9 mouse cellular contexts compared by ENCODE assay signal in genomic region chr1:74951556-74952210, GRCm38 (mm10). TPM values are rescaled to one million over a fixed set of nuclear protein-coding genes. Genes with fewer than 3 reads are reported as not detected.
DNase-seq lines count a peak whose midpoint lies in the region; ATAC-seq and TF ChIP-seq lines count a peak whose summit lies in the region.
"Had no signal": no experiment of that assay in that cellular context is flagged by ENCODE, and none has a peak within 500 bp of the region (broad histone marks: within the 10 kb centered on the region; RNA-seq: fewer than 3 reads in every experiment).

Gene Ihh (minus strand): TSS chr1:74951672.

- H3K27ac ChIP-seq in heart, embryonic 12.5 days (ENCODE audit: poor library complexity, severe bottlenecking): no peak within 1 kb of the TSS
- no peak within 1 kb of the TSS for H3K27ac ChIP-seq in forebrain, postnatal 0 days (ENCODE audit: low read depth, low read length)

- H3K36me3 ChIP-seq in heart, embryonic 12.5 days: no peaks in the 10 kb centered on the region
- H3K36me3 ChIP-seq in forebrain, postnatal 0 days (ENCODE audit: insufficient read depth): no peaks in the 10 kb centered on the region

- H3K9me3 ChIP-seq in heart, embryonic 12.5 days (replicated peaks): no peaks in the 10 kb centered on the region
- no peaks in the 10 kb centered on the region for H3K9me3 ChIP-seq in forebrain, postnatal 0 days (ENCODE audit: low read length)

- peak; percentile 25; the same call in 1 of the 2 replicates for ATAC-seq in heart, embryonic 12.5 days (ENCODE audit: insufficient number of reproducible peaks, low FRiP score)
- ATAC-seq in forebrain, postnatal 0 days: no peak
- ATAC-seq in erythroid progenitor cell, adult 5-6 weeks (replicated peaks; ENCODE audit: low FRiP score, poor library complexity, severe bottlenecking): no peak

- H3K4me3 ChIP-seq in heart, embryonic 12.5 days: peak within 1 kb of the TSS; percentile 44
- H3K4me3 ChIP-seq in forebrain, postnatal 0 days (ENCODE audit: low read depth, low read length): peak within 1 kb of the TSS; percentile 32

- WGBS in heart, embryonic 12.5 days: 4% methylated on average over 37 of the region's 55 CpGs
- 3% methylated on average over 37 of the region's 55 CpGs for WGBS in forebrain, postnatal 0 days

- peaks cover 94% of the 10 kb centered on the region for H3K27me3 ChIP-seq in heart, embryonic 12.5 days (replicated peaks)
- H3K27me3 ChIP-seq in forebrain, postnatal 0 days (ENCODE audit: insufficient read depth, low read length): peaks cover 77% of the 10 kb centered on the region

- 0 out of 2 replicates have a peak within 1 kb of the TSS, but pooled peaks have one; percentile 1 for H3K9ac ChIP-seq in heart, embryonic 12.5 days
- H3K9ac ChIP-seq in forebrain, postnatal 0 days: 0 out of 2 replicates have a peak within 1 kb of the TSS, but pooled peaks have one; percentile 28

- TF ChIP-seq CTCF in forebrain, postnatal 0 days (IDR thresholded peaks at IDR 0.05; ENCODE audit: low read depth): no peak

- H3K4me1 ChIP-seq in heart, embryonic 12.5 days (replicated peaks): peaks cover 39% of the 10 kb centered on the region
- 0 out of 2 replicates have a peak, but pooled peaks cover 18% of the 10 kb centered on the region for H3K4me1 ChIP-seq in forebrain, postnatal 0 days (ENCODE audit: insufficient read depth)

- H3K4me2 ChIP-seq in heart, embryonic 12.5 days: peak within 1 kb of the TSS; percentile 72
- peak within 1 kb of the TSS; percentile 54 for H3K4me2 ChIP-seq in forebrain, postnatal 0 days (ENCODE audit: low read depth)

- DNase-seq in heart, adult 11 months: no peak
- no peak for DNase-seq in forebrain, postnatal 0 days
- DNase-seq in kidney, postnatal 14 days: peak; percentile 74
- peak; percentile 48 for DNase-seq in neural tube, embryonic 10.5 days (ENCODE audit: extremely low spot score, low spot score)
- DNase-seq in urinary bladder, postnatal 36 days (ENCODE audit: low spot score in 2 of 2): no peak
- no peak for DNase-seq in right cerebral cortex, adult 18-20 months

RNA-seq across cellular contexts. Expression of gene Ihh, which starts in this region (rescaled TPM):
- polyA plus RNA-seq in heart, embryonic 12.5 days (2016; fragmentation: Nextera tagmentation; extraction: Ambion mirVana): 0.06 and 0.14 TPM in 2 replicates
- total RNA-seq in forebrain, postnatal 0 days (2014; rRNA removed): 0.08 and 0.29 TPM in 2 replicates
- 0.11 and 0.19 TPM in 2 replicates for polyA plus RNA-seq in forebrain, postnatal 0 days (2015; fragmentation: Nextera tagmentation; extraction: Ambion mirVana)
- not detected in 2 replicates for total RNA-seq in erythroid progenitor cell, adult 5-6 weeks (2015; ENCODE audit: low replicate concordance)
- not detected in 2 replicates for total RNA-seq in erythroid progenitor cell, adult 5-6 weeks (2017; ENCODE audit: low replicate concordance)
- total RNA-seq: hematopoietic stem cell, adult 5-6 weeks had no signal

Comparison
In these comparisons a context has a peak if more than half of its experiments do, and no peak if none do; other contexts are left out.
1. Peak in ATAC-seq, H3K4me3 ChIP-seq, H3K9ac ChIP-seq and H3K4me2 ChIP-seq in heart, embryonic 12.5 days; RNA of the gene not detected or under 1 TPM.
2. DNase-seq: peak in kidney, postnatal 14 days (single experiment) and neural tube, embryonic 10.5 days (single experiment); none in heart, adult 11 months (single experiment), forebrain, postnatal 0 days (single experiment), urinary bladder, postnatal 36 days (0 of 2) and right cerebral cortex, adult 18-20 months (single experiment).